Mouse (Mus musculus): ENCODE measurements around the gene Ifnl3.

Ifnl3 gene

GRCm38 (mm10) chr7:28570982-28571682 lies 48.5 kb downstream of the Ifnl3 start:
- in situ Hi-C loops (cut with MboI; ENCODE audit: low pct_unique_long_range_greater_than_20kb in 1 of 2, low sequenced_read_pairs in 2 of 2, unreplicated experiment in 1 of 2): no loop called here

GRCm38 (mm10) chr7:28572689-28573088 lies 50.1 kb downstream of the Ifnl3 start:
- in situ Hi-C loops (cut with MboI; ENCODE audit: low pct_unique_long_range_greater_than_20kb in 1 of 2, low sequenced_read_pairs in 2 of 2, unreplicated experiment in 1 of 2): no loop called here

GRCm38 (mm10) chr7:28573236-28573635 lies 50.6 kb downstream of the Ifnl3 start:
- in situ Hi-C loops (cut with MboI; ENCODE audit: low pct_unique_long_range_greater_than_20kb in 1 of 2, low sequenced_read_pairs in 2 of 2, unreplicated experiment in 1 of 2): no loop called here
